Mouse (Mus musculus) forebrain, embryonic 12.5 days (tissue): Measurements from ENCODE around the gene Ppp1r1a. TPM values are rescaled to one million over a fixed set of nuclear protein-coding genes. Genes with fewer than 3 reads are reported as not detected.

Source experiments
- ATAC-seq: fragments of 200-750 bp; cut with Nextera tagmentation; 2 replicates; pipeline ENCODE4 v1.8.0; 2017; ENCODE audit warnings: moderate TSS enrichment; ENCODE audit not compliant: low FRiP score
- H3K27ac ChIP-seq: fragments of 300-500 bp; sonication (generic); 2 replicates; pipeline ENCODE4 v1.5.1; 2016; ENCODE audit warnings: mild to moderate bottlenecking
- H3K27me3 ChIP-seq: fragments of 300-500 bp; sonication (generic); 2 replicates; pipeline ENCODE4 v1.6.1; 2016; ENCODE audit warnings: mild to moderate bottlenecking
- H3K36me3 ChIP-seq: fragments of 300-500 bp; sonication (generic); replicated peaks from 2 replicates; pipeline ENCODE4 v1.6.1; 2016; ENCODE audit warnings: mild to moderate bottlenecking
- H3K4me1 ChIP-seq: fragments of 300-500 bp; sonication (generic); 2 replicates; pipeline ENCODE4 v1.6.1; 2016
- H3K4me2 ChIP-seq: fragments of 300-500 bp; sonication (generic); 2 replicates; pipeline ENCODE4 v1.6.1; 2016; ENCODE audit warnings: mild to moderate bottlenecking, moderate library complexity
- H3K4me3 ChIP-seq: fragments of 300-500 bp; sonication (generic); replicated peaks from 2 replicates; pipeline ENCODE4 v1.5.1; 2016; ENCODE audit warnings: mild to moderate bottlenecking
- H3K9ac ChIP-seq: fragments of 300-500 bp; sonication (generic); 2 replicates; pipeline ENCODE4 v1.6.1; 2016; ENCODE audit warnings: mild to moderate bottlenecking
- H3K9me3 ChIP-seq: fragments of 300-500 bp; sonication (generic); 2 replicates; pipeline ENCODE4 v1.6.1; 2016
- WGBS: fragments of 180-500 bp; shearing (Covaris S2); methylation state at CpG from one replicate; pipeline ENCODE4 v1.1.7; 2016; 5-methylcytosine and 5-hydroxymethylcytosine counted together
- polyA plus RNA-seq: library from polyadenylated mRNA; unstranded; fragments of >200 nt; fragmentation: Nextera tagmentation; extraction: Ambion mirVana; gene quantifications from 2 replicates; pipeline ENCODE4 v1.2.1, GENCODE M21; 2016

Gene Ppp1r1a
- polyA plus RNA-seq, 1 experiment from 2014 or later: 55.9 TPM

- Histone ChIP-seq H3K36me3 (no peaks in the 10 kb centered on the region), H3K27me3 (0 out of 2 replicates have a peak, but pooled peaks cover 4% of the 10 kb centered on the region), H3K4me3 (no peak overlapping the region), H3K4me2 (no peak overlapping the region), H3K27ac (0 out of 2 replicates have a peak overlapping the region, but pooled peaks have one; percentile 13), H3K9me3 (no peaks in the 10 kb centered on the region), H3K4me1 (peaks cover 9% of the 10 kb centered on the region), H3K9ac (no peak overlapping the region)
- ATAC-seq: no peak
- 65% methylated on average over 2 of the region's 2 CpGs for WGBS
These were observed 53.3 kb downstream of the Ppp1r1a start for GRCm38 (mm10) chr15:103484490-103484889.

- 0 out of 2 replicates have a peak, but pooled peaks cover 4% of the 10 kb centered on the region for H3K27me3 ChIP-seq
- peaks cover 9% of the 10 kb centered on the region for H3K4me1 ChIP-seq
- no peak overlapping the region for H3K27ac ChIP-seq
- H3K36me3 ChIP-seq: no peaks in the 10 kb centered on the region
- peak; percentile 74 for ATAC-seq
- no peak overlapping the region for H3K9ac ChIP-seq
- WGBS: 0% methylated on average over 1 of the region's 1 CpGs
- H3K4me3 ChIP-seq: no peak overlapping the region
- H3K4me2 ChIP-seq: no peak overlapping the region
- H3K9me3 ChIP-seq: no peaks in the 10 kb centered on the region
These were observed 55.3 kb downstream of the Ppp1r1a start for GRCm38 (mm10) chr15:103482488-103482887.

Other genes with a start within 250 kb of the Ppp1r1a start
- gene Gpr84, start 227.4 kb downstream of the Ppp1r1a start, polyA plus RNA-seq: 0.10 and 0.37 TPM in 2 replicates
- 16.1 and 16.8 TPM in 2 replicates for gene Zfp385a, start 197.9 kb downstream of the Ppp1r1a start, polyA plus RNA-seq
- 16.8 and 17.3 TPM in 2 replicates for gene Itga5, start 171.2 kb downstream of the Ppp1r1a start, polyA plus RNA-seq
- gene Gtsf1, start 107.5 kb downstream of the Ppp1r1a start, polyA plus RNA-seq: not detected in 2 replicates
- gene Gtsf2, start 89.5 kb downstream of the Ppp1r1a start, polyA plus RNA-seq: not detected in 2 replicates
- gene Nckap1l, start 84.2 kb downstream of the Ppp1r1a start, polyA plus RNA-seq: 1.2 and 1.6 TPM in 2 replicates
- gene Pde1b, start 35.0 kb downstream of the Ppp1r1a start, polyA plus RNA-seq: 42.7 and 45.8 TPM in 2 replicates
- gene Glycam1, start 27.1 kb upstream of the Ppp1r1a start, polyA plus RNA-seq: not detected in 2 replicates
- not detected in 2 replicates for gene Mucl1, start 217.5 kb upstream of the Ppp1r1a start, polyA plus RNA-seq